Comparison of ENCODE assay signal across 8 mouse cellular contexts in genomic region chr2:39225331-39226018, GRCm38 (mm10). TPM values are rescaled to one million over a fixed set of nuclear protein-coding genes. Genes with fewer than 3 reads are reported as not detected.
DNase-seq lines count a peak whose midpoint lies in the region; ATAC-seq and TF ChIP-seq lines count a peak whose summit lies in the region.
"Not testable (repeated sequence)": the region's sequence is repeated elsewhere in the genome, so short reads cannot be mapped to it uniquely, and the experiment has no call there.

No protein-coding gene starts in this region.

- peak; percentile 7 for DNase-seq in NIH3T3 (ENCODE audit: low read depth)
- peak; percentile 3 for DNase-seq in embryo, embryonic 11.5 days (ENCODE audit: low read depth, low spot score)
- peak; percentile 10 for DNase-seq in gastrocnemius, postnatal 14 days
- peak; percentile 65 for DNase-seq in intestine, embryonic 14.5 days (ENCODE audit: low spot score)
- peak; percentile 15 for DNase-seq in left cerebral cortex, postnatal 4 days
- DNase-seq in thymus, adult 2 months: not testable (repeated sequence)

- H3K27ac ChIP-seq in intestine, embryonic 14.5 days (ENCODE audit: low read depth): peak overlapping the region; percentile 91
- peak overlapping the region; percentile 57; the same call in 1 of the 2 replicates for H3K27ac ChIP-seq in macrophage
- peak overlapping the region; percentile 97; the same call in 1 of the 2 replicates for H3K27ac ChIP-seq in olfactory bulb, adult 2 months (ENCODE audit: insufficient read depth, low read depth, low read length)
- peak overlapping the region; percentile 71; the same call in 1 of the 2 replicates for H3K27ac ChIP-seq in thymus, adult 2 months (ENCODE audit: control insufficient read depth, insufficient read depth, low read length)

- peak overlapping the region; percentile 69 for H3K4me3 ChIP-seq in intestine, embryonic 14.5 days (ENCODE audit: low read depth, low read length)
- peak overlapping the region; percentile 54 for H3K4me3 ChIP-seq in macrophage (ENCODE audit: inconsistent target)
- peak overlapping the region; percentile 100 for H3K4me3 ChIP-seq in olfactory bulb, adult 2 months (ENCODE audit: insufficient read depth, low read depth, low read length)
- peak overlapping the region; percentile 99 for H3K4me3 ChIP-seq in thymus, adult 2 months (ENCODE audit: control insufficient read depth, insufficient read depth, low read length)

- H3K36me3 ChIP-seq in intestine, embryonic 14.5 days (ENCODE audit: control insufficient read depth, insufficient read depth, low read length); macrophage (ENCODE audit: inconsistent target); thymus, adult 2 months (ENCODE audit: control insufficient read depth, insufficient read depth, low read length): not testable (repeated sequence)

- peak; percentile 41; the same call in 1 of the 2 replicates for ATAC-seq in intestine, embryonic 14.5 days (replicated peaks; ENCODE audit: low FRiP score, low TSS enrichment, low read depth)

- TF ChIP-seq CTCF in olfactory bulb, adult 2 months (IDR thresholded peaks at IDR 0.05; ENCODE audit: insufficient read depth, low read depth, low read length); thymus, adult 2 months (IDR thresholded peaks at IDR 0.05; ENCODE audit: borderline replicate concordance, control insufficient read depth, extremely low read depth, insufficient read depth, low read length, poor library complexity): not testable (repeated sequence)

- not testable (repeated sequence) for TF ChIP-seq POLR2A in olfactory bulb, adult 2 months (IDR thresholded peaks at IDR 0.05; ENCODE audit: insufficient read depth, low read depth, low read length); thymus, adult 2 months (IDR thresholded peaks at IDR 0.05; ENCODE audit: control insufficient read depth, extremely low read depth, insufficient read depth, low read length, poor library complexity)

- 6% methylated on average over 24 of the region's 36 CpGs for WGBS in intestine, embryonic 14.5 days
- WGBS in macrophage (ENCODE audit: missing documents): 14% methylated on average over 7 of the region's 36 CpGs
- 1% methylated on average over 36 of the region's 36 CpGs for WGBS in olfactory bulb, adult 2 months
- WGBS in thymus, adult 2 months: 3% methylated on average over 32 of the region's 36 CpGs

- H3K4me1 ChIP-seq in intestine, embryonic 14.5 days (replicated peaks; ENCODE audit: control insufficient read depth, insufficient read depth, low read length): peaks cover 11% of the 10 kb centered on the region
- not testable (repeated sequence) for H3K4me1 ChIP-seq in olfactory bulb, adult 2 months (ENCODE audit: control insufficient read depth, insufficient read depth, low read length); thymus, adult 2 months (replicated peaks; ENCODE audit: control insufficient read depth, insufficient read depth, low read length)

- not testable (repeated sequence) for H3K27me3 ChIP-seq in intestine, embryonic 14.5 days (replicated peaks; ENCODE audit: control insufficient read depth, insufficient read depth, low read length); thymus, adult 2 months (ENCODE audit: control insufficient read depth, insufficient read depth, low read length)

- peak overlapping the region; percentile 84 for H3K9ac ChIP-seq in intestine, embryonic 14.5 days (ENCODE audit: low read length)

- H3K79me2 ChIP-seq in macrophage (ENCODE audit: inconsistent target): peaks cover 53% of the 10 kb centered on the region

- peak overlapping the region; percentile 59 for H3K4me2 ChIP-seq in intestine, embryonic 14.5 days (ENCODE audit: low read length)

- H3K9me3 ChIP-seq in intestine, embryonic 14.5 days (ENCODE audit: control insufficient read depth, low read length): not testable (repeated sequence)

- intact Hi-C loops in gastrocnemius, postnatal 14 days (cut with DNase I; ENCODE audit: low total_unique reads); left cerebral cortex, postnatal 4 days (cut with DNase I): not testable (repeated sequence)

RNA-seq across cellular contexts. Expression of gene Ppp6c, which starts 0.8 kb away (rescaled TPM):
- 10 to 100 TPM; 54.5 to 57.9 TPM for total RNA-seq in gastrocnemius, postnatal 14 days (2021)
- polyA plus RNA-seq in intestine, embryonic 14.5 days (2014; fragmentation: Nextera tagmentation; extraction: Ambion mirVana): 72.7 and 76.0 TPM in 2 replicates
- 10 to 100 TPM; 64.8 to 74.3 TPM for total RNA-seq in left cerebral cortex, postnatal 4 days (2021)
- 10 to 100 TPM; 12.5 to 27.5 (median 16.9) TPM for total RNA-seq in macrophage (2018; cell fraction: chromatin; rRNA removed)
- 10 to 100 TPM; 45.3 to 60.4 (median 54.3) TPM for total RNA-seq in macrophage (2018; cell fraction: cytosol; rRNA removed)
- total RNA-seq in macrophage (2018; cell fraction: nucleus; rRNA removed): 10 to 100 TPM; 15.6 to 48.7 (median 28.2) TPM
- polyA plus RNA-seq in macrophage (2018): 43.7 to 52.2 TPM (median 50.0 TPM) in 3 replicates
- polyA plus RNA-seq in olfactory bulb, adult 2 months (2012; ENCODE audit: insufficient read depth, insufficient read length, low replicate concordance, missing spikeins): not detected in 2 replicates
- polyA plus RNA-seq in thymus, adult 2 months (2012; rRNA removed): 32.9 and 33.0 TPM in 2 replicates

RNA-seq across cellular contexts. Expression of gene Scai, which starts 34.9 kb away (rescaled TPM):
- total RNA-seq in gastrocnemius, postnatal 14 days (2021): 1 to 10 TPM; 3.9 to 4.6 TPM
- polyA plus RNA-seq in intestine, embryonic 14.5 days (2014; fragmentation: Nextera tagmentation; extraction: Ambion mirVana): 6.6 and 8.5 TPM in 2 replicates
- total RNA-seq in left cerebral cortex, postnatal 4 days (2021): 10 to 100 TPM; 72.3 to 82.9 TPM
- total RNA-seq in macrophage (2018; cell fraction: chromatin; rRNA removed): 10 to 100 TPM; 13.6 to 85.2 (median 40.6) TPM
- total RNA-seq in macrophage (2018; cell fraction: cytosol; rRNA removed): 1 to 10 TPM in 25 of 26 experiments, under 1 TPM in 1; 0.99 to 5.3 (median 2.2) TPM
- 10 to 100 TPM in 19 of 26 experiments, 1 to 10 TPM in 7; 4.1 to 52.4 (median 17.5) TPM for total RNA-seq in macrophage (2018; cell fraction: nucleus; rRNA removed)
- polyA plus RNA-seq in macrophage (2018): 1.6 to 2.6 TPM (median 2.2 TPM) in 3 replicates
- polyA plus RNA-seq in olfactory bulb, adult 2 months (2012; ENCODE audit: insufficient read depth, insufficient read length, low replicate concordance, missing spikeins): not detected in 2 replicates
- 3.9 and 4.8 TPM in 2 replicates for polyA plus RNA-seq in thymus, adult 2 months (2012; rRNA removed)
